Mouse (Mus musculus): ENCODE results near the gene Tap1. TPM values are rescaled to one million over a fixed set of nuclear protein-coding genes. Genes with fewer than 3 reads are reported as not detected.

Gene Tap1
- total and polyA plus RNA-seq, 2 experiments, result 15.1 to 23.5 TPM

DNA sequence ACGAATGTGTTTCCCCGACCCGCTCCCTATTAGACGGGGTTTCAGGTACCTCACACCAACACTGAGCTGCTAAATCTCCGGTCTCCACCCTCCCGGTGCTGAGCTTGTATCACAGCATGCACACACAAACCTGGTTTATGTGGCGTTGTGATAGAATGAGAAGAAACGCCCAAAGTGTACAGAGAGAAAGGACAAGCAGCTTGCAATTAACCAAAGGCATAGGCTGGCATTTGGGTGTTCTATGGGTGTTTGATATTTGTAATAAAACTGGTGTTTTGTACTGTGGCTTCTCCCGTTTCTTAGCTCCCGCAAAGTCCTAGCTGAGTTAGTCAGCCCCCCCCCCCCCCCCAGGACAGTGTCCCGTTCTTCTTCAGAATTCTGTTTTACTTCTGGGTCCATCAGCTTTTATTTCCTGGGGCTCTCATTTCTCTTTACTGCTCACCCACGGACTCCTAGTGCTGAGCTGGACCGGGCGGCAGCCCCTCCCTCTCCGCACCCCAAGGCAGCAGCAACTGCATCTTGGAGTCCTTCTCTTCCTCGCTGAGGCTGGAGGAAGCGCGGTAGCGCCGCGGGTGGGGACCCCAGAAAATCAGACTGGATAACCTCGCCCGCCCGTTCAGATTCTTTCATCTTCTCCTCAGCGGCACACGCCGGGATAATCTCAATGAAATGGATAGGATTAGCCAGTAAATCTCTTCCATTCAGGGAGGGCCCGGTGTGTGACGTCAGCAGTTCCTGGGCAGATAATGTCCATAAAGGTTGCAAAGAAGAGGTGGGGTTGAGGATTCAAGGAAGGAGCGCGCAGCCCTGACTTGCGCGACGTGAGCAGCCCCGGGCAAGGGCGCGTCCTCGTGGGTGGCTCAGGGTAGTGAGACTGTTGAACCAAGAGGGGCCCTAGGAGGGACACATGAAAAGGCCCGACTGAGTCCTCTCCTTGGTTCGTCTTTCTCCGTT lies 9.9 kb downstream of the Tap1 start, which contains the start of gene Psmb8:
Gene Psmb8 (plus strand): TSS at position 781 of the 954 bp plus-strand sequence.
- H3K4me1 ChIP-seq (ENCODE audit: control insufficient read depth, insufficient read depth, low read length), result peaks cover 2% of the 10 kb centered on the region
- peaks cover 2% of the 10 kb centered on the region; the same call in 1 of the 2 replicates for H3K36me3 ChIP-seq (ENCODE audit: control insufficient read depth, insufficient read depth, low read length)
- 24% methylated on average over 41 of the region's 41 CpGs for WGBS
- no peaks in the 10 kb centered on the region for H3K27me3 ChIP-seq (ENCODE audit: control insufficient read depth, insufficient read depth, low read length)
- peak within 1 kb of the TSS; percentile 60 for H3K9ac ChIP-seq (ENCODE audit: low read depth, low read length)
- TF ChIP-seq POLR2A (IDR thresholded peaks at IDR 0.05; ENCODE audit: extremely low read depth, insufficient read depth, low read length) (no peak), CTCF (IDR thresholded peaks at IDR 0.05; ENCODE audit: low read depth, low read length) (no peak)
- no peak within 1 kb of the TSS; the same call in 1 of the 2 replicates for H3K27ac ChIP-seq (replicated peaks; ENCODE audit: insufficient read depth, low read depth, low read length)
- peak within 1 kb of the TSS; percentile 56 for H3K4me3 ChIP-seq (ENCODE audit: insufficient read depth, low read depth, low read length)
- peak; percentile 73 for DNase-seq (ENCODE audit: extremely low read depth, low read depth, low spot score)
- H3K79me2 ChIP-seq (ENCODE audit: control insufficient read depth, insufficient read depth, low read length), result no peaks in the 10 kb centered on the region

DNA sequence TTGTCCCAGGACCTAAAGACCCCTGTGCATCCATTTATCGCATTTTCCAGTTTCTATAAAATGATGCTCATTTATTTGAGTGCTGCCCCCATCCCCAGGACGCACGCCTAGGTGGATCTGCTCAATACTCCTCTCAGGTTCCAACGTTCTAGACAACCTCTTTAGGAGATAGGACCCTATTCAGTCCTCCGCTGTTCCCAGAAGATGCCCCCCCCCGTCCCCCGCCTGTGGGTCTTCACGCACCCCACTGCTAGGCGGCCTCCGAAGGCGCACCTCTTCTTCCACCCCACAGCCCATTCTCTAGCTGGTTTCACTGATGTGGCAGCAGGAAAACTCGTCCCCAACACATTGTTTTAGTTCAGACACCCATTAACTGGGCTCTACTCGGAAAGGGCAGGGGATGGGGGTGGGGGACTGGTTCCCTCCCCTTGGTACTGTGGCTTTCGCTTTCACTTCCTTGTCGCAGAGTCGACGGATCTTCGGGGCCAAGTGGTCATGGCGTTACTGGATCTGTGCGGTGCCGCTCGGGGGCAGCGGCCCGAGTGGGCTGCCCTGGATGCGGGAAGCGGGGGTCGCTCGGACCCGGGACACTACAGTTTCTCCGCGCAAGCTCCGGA lies 10.7 kb downstream of the Tap1 start:
- peak overlapping the region; percentile 56 for H3K4me3 ChIP-seq (ENCODE audit: insufficient read depth, low read depth, low read length)
- peaks cover 2% of the 10 kb centered on the region for H3K4me1 ChIP-seq (ENCODE audit: control insufficient read depth, insufficient read depth, low read length)
- no peaks in the 10 kb centered on the region for H3K79me2 ChIP-seq (ENCODE audit: control insufficient read depth, insufficient read depth, low read length)
- H3K27me3 ChIP-seq (ENCODE audit: control insufficient read depth, insufficient read depth, low read length), result no peaks in the 10 kb centered on the region
- peak; percentile 58 for DNase-seq (ENCODE audit: extremely low read depth, low read depth, low spot score)
- 1% methylated on average over 32 of the region's 32 CpGs for WGBS
- no peak for TF ChIP-seq POLR2A (IDR thresholded peaks at IDR 0.05; ENCODE audit: extremely low read depth, insufficient read depth, low read length)
- TF ChIP-seq CTCF (IDR thresholded peaks at IDR 0.05; ENCODE audit: low read depth, low read length), result no peak
- peaks cover 2% of the 10 kb centered on the region; the same call in 1 of the 2 replicates for H3K36me3 ChIP-seq (ENCODE audit: control insufficient read depth, insufficient read depth, low read length)
- H3K9ac ChIP-seq (ENCODE audit: low read depth, low read length), result peak overlapping the region; percentile 60
- H3K27ac ChIP-seq (replicated peaks; ENCODE audit: insufficient read depth, low read depth, low read length), result no peak overlapping the region; the same call in 1 of the 2 replicates

DNA sequence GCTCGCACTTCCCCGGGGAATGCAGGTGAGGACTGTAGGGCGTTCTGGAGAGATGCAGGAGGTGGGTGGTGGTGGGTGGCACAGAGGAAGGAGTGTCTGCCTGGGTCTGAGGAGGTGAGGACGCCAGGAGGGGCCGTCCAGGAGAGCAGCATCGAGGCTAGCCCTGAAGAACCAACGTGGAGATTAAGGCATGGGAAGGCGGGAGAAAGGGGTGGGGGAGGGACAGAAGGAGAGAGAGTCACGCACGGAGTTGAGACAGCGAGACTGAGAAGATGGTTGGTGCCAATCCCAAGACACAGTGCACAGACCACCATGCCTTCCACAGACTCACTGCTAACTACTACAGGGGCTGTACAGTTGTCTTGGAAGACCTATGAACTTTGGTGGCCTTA lies 11.2 kb downstream of the Tap1 start:
- Histone ChIP-seq H3K9ac (ENCODE audit: low read depth, low read length) (peak overlapping the region; percentile 45), H3K79me2 (ENCODE audit: control insufficient read depth, insufficient read depth, low read length) (no peaks in the 10 kb centered on the region), H3K27ac (replicated peaks; ENCODE audit: insufficient read depth, low read depth, low read length) (no peak overlapping the region; the same call in 1 of the 2 replicates), H3K36me3 (ENCODE audit: control insufficient read depth, insufficient read depth, low read length) (peaks cover 2% of the 10 kb centered on the region; the same call in 1 of the 2 replicates), H3K4me1 (ENCODE audit: control insufficient read depth, insufficient read depth, low read length) (peaks cover 2% of the 10 kb centered on the region), H3K4me3 (ENCODE audit: insufficient read depth, low read depth, low read length) (peak overlapping the region; percentile 56), H3K27me3 (ENCODE audit: control insufficient read depth, insufficient read depth, low read length) (no peaks in the 10 kb centered on the region)
- no peak for TF ChIP-seq CTCF (IDR thresholded peaks at IDR 0.05; ENCODE audit: low read depth, low read length)
- TF ChIP-seq POLR2A (IDR thresholded peaks at IDR 0.05; ENCODE audit: extremely low read depth, insufficient read depth, low read length), result no peak
- DNase-seq (ENCODE audit: extremely low read depth, low read depth, low spot score), result no peak
- 7% methylated on average over 11 of the region's 11 CpGs for WGBS

DNA sequence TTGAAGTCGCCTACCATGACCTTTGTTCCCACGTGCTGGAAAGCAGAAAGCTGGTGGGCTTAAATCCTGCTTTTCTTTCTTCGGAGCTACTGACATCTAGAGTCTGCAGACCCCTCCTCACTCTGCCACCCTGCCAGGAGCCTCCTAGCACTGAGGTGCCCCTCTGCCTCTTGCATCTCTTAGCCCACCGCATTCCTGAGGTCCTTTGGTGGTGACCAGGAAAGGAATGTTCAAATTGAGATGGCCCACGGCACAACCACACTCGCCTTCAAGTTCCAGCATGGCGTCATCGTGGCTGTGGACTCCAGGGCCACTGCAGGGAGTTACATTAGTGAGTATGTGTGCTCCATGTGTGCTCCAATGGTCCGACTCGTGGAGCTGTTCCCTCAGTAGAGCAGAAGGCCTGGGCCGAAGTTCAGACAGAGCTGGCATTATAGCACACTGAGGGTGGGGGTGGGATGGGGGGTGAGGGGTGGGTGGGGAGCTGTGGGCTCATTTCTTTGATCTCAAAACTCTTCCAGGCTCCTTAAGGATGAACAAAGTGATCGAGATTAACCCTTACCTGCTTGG lies 11.8 kb downstream of the Tap1 start:
- Histone ChIP-seq H3K36me3 (ENCODE audit: control insufficient read depth, insufficient read depth, low read length) (peaks cover 2% of the 10 kb centered on the region; the same call in 1 of the 2 replicates), H3K9ac (ENCODE audit: low read depth, low read length) (no peak overlapping the region), H3K4me3 (ENCODE audit: insufficient read depth, low read depth, low read length) (peak overlapping the region; percentile 4; the same call in 1 of the 2 replicates), H3K4me1 (ENCODE audit: control insufficient read depth, insufficient read depth, low read length) (peaks cover 2% of the 10 kb centered on the region), H3K79me2 (ENCODE audit: control insufficient read depth, insufficient read depth, low read length) (no peaks in the 10 kb centered on the region), H3K27ac (replicated peaks; ENCODE audit: insufficient read depth, low read depth, low read length) (no peak overlapping the region), H3K27me3 (ENCODE audit: control insufficient read depth, insufficient read depth, low read length) (no peaks in the 10 kb centered on the region)
- DNase-seq (ENCODE audit: extremely low read depth, low read depth, low spot score), result no peak
- WGBS, result 74% methylated on average over 12 of the region's 12 CpGs
- TF ChIP-seq POLR2A (IDR thresholded peaks at IDR 0.05; ENCODE audit: extremely low read depth, insufficient read depth, low read length) (no peak), CTCF (IDR thresholded peaks at IDR 0.05; ENCODE audit: low read depth, low read length) (no peak)

DNA sequence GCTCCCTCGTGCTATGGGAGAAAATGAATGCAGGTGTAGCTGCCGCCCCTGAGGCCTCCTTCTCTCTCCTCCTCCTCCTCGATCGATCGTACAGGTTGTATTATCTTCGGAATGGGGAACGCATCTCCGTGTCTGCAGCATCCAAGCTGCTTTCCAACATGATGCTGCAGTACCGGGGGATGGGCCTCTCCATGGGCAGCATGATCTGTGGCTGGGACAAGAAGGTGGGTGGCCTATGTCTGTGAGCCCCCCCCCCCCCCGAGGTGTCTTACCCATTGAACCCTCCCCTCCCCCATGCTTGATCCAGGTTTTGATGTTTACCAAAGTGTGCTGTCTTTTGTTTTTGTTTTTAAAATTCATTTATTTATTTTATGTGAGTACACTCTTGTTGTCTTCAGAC lies 12.7 kb downstream of the Tap1 start:
- WGBS, result 90% methylated on average over 10 of the region's 10 CpGs
- Histone ChIP-seq H3K4me1 (ENCODE audit: control insufficient read depth, insufficient read depth, low read length) (peaks cover 2% of the 10 kb centered on the region; the same call in 1 of the 2 replicates), H3K27me3 (ENCODE audit: control insufficient read depth, insufficient read depth, low read length) (no peaks in the 10 kb centered on the region)

More for the DNA sequence above, 12.7 kb downstream of the Tap1 start:
- no peak overlapping the region for H3K27ac ChIP-seq (replicated peaks; ENCODE audit: insufficient read depth, low read depth, low read length)
- no peak overlapping the region for H3K9ac ChIP-seq (ENCODE audit: low read depth, low read length)
- no peak overlapping the region for H3K4me3 ChIP-seq (ENCODE audit: insufficient read depth, low read depth, low read length)
- no peaks in the 10 kb centered on the region for H3K79me2 ChIP-seq (ENCODE audit: control insufficient read depth, insufficient read depth, low read length)
- H3K36me3 ChIP-seq (ENCODE audit: control insufficient read depth, insufficient read depth, low read length), result peaks cover 2% of the 10 kb centered on the region; the same call in 1 of the 2 replicates
- no peak for DNase-seq (ENCODE audit: extremely low read depth, low read depth, low spot score)
- TF ChIP-seq POLR2A (IDR thresholded peaks at IDR 0.05; ENCODE audit: extremely low read depth, insufficient read depth, low read length) (no peak), CTCF (IDR thresholded peaks at IDR 0.05; ENCODE audit: low read depth, low read length) (no peak)
